Mouse (Mus musculus) embryonic facial prominence, embryonic 12.5 days (tissue): ENCODE results near the gene Rxrb. TPM values are rescaled to one million over a fixed set of nuclear protein-coding genes. Genes with fewer than 3 reads are reported as not detected.

ENCODE experiments used
- ATAC-seq: fragments of 200-750 bp; cut with Nextera tagmentation; 2 replicates; pipeline ENCODE4 v1.8.0; 2017; ENCODE audit not compliant: insufficient number of reproducible peaks, insufficient read depth, low FRiP score, low TSS enrichment
- H3K27ac ChIP-seq: fragments of 300-500 bp; sonication (generic); 2 replicates; pipeline ENCODE4 v1.5.1; 2016; ENCODE audit warnings: mild to moderate bottlenecking
- H3K27me3 ChIP-seq: fragments of 300-500 bp; sonication (generic); 2 replicates; pipeline ENCODE4 v1.6.1; 2016; ENCODE audit warnings: mild to moderate bottlenecking, moderate library complexity
- H3K36me3 ChIP-seq: fragments of 300-500 bp; sonication (generic); 2 replicates; pipeline ENCODE4 v1.6.1; 2016; ENCODE audit warnings: mild to moderate bottlenecking
- H3K4me1 ChIP-seq: fragments of 300-500 bp; sonication (generic); 2 replicates; pipeline ENCODE4 v1.6.1; 2016
- H3K4me2 ChIP-seq: fragments of 300-500 bp; sonication (generic); replicated peaks from 2 replicates; pipeline ENCODE4 v1.6.1; 2016; ENCODE audit warnings: mild to moderate bottlenecking, moderate library complexity
- H3K4me3 ChIP-seq: fragments of 300-500 bp; sonication (generic); 2 replicates; pipeline ENCODE4 v1.5.1; 2016; ENCODE audit warnings: mild to moderate bottlenecking
- H3K9ac ChIP-seq: fragments of 300-500 bp; sonication (generic); 2 replicates; pipeline ENCODE4 v1.6.1; 2016; ENCODE audit warnings: mild to moderate bottlenecking, moderate library complexity
- H3K9me3 ChIP-seq: fragments of 300-500 bp; sonication (generic); 2 replicates; pipeline ENCODE4 v1.6.1; 2016; ENCODE audit warnings: mild to moderate bottlenecking, moderate library complexity
- WGBS: fragments of 180-500 bp; shearing (Covaris S2); methylation state at CpG from one replicate; pipeline ENCODE4 v1.1.7; 2016; 5-methylcytosine and 5-hydroxymethylcytosine counted together
- microRNA counts: library from miRNA; unstranded; fragments of <30 nt; microRNA quantifications from one replicate; lab custom pipeline; 2017
- microRNA-seq: library from miRNA; unstranded; fragments of <30 nt; microRNA quantifications from one replicate; pipeline ENCODE4, GENCODE M21; 2017
- polyA plus RNA-seq: library from polyadenylated mRNA; unstranded; fragments of >200 nt; fragmentation: Nextera tagmentation; extraction: Ambion mirVana; gene quantifications from 2 replicates; pipeline ENCODE4 v1.2.1, GENCODE M21; 2016

Gene Rxrb
- polyA plus RNA-seq, 1 experiment from 2014 or later, result 72.6 TPM

DNA sequence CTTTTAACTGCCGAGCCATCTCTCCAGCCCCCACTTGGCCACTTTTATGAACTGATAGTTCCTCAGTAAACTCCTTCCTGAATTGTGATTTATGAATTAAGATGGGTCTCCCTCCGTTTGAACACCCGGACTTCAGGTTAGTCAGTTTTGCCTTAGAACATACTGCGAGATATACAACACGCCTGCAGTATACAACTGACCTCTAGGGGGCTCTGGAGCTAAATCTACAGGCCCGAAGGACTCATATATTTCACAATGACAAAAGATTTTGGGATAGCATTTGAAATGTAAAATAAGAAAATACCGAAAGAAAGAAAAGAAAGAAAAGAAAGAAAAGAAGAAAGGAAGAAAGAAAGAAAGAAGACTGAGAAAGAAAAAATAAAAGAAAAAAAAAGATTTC, 43.7 kb downstream of the Rxrb start:
- H3K27me3 ChIP-seq, result peaks cover 19% of the 10 kb centered on the region
- no peak overlapping the region for H3K4me3 ChIP-seq
- 43% methylated on average over 7 of the region's 7 CpGs for WGBS
- no peak overlapping the region for H3K4me2 ChIP-seq
- no peak overlapping the region for H3K9ac ChIP-seq
- no peaks in the 10 kb centered on the region for H3K4me1 ChIP-seq
- H3K9me3 ChIP-seq, result no peaks in the 10 kb centered on the region
- no peak for ATAC-seq
- no peak overlapping the region for H3K27ac ChIP-seq
- no peaks in the 10 kb centered on the region for H3K36me3 ChIP-seq

DNA sequence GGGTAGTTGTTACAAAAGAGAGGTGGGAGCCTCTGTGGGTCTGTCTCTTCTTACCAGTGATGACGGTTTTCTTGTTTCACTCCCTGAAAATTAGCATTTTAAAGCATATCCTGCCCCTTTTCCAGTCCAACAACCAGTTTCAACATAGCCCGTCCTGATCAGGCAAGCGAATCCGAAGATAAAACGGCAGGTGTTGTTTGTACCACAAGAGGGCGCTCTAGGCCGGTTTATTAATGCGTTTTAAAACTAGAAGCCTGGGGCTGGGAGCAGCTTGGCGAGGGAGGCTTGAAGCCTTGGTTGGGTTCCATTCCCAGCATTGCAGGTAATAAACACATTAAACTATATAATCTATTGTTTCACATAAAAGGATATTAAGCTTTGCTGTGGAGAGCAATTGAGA, 45.9 kb downstream of the Rxrb start:
- H3K9ac ChIP-seq, result no peak overlapping the region
- no peaks in the 10 kb centered on the region for H3K9me3 ChIP-seq
- no peak for ATAC-seq
- H3K4me1 ChIP-seq, result no peaks in the 10 kb centered on the region
- 1% methylated on average over 9 of the region's 9 CpGs for WGBS
- no peaks in the 10 kb centered on the region for H3K36me3 ChIP-seq
- no peak overlapping the region for H3K27ac ChIP-seq
- H3K4me2 ChIP-seq, result no peak overlapping the region
- no peak overlapping the region for H3K4me3 ChIP-seq
- H3K27me3 ChIP-seq, result peaks cover 19% of the 10 kb centered on the region

DNA sequence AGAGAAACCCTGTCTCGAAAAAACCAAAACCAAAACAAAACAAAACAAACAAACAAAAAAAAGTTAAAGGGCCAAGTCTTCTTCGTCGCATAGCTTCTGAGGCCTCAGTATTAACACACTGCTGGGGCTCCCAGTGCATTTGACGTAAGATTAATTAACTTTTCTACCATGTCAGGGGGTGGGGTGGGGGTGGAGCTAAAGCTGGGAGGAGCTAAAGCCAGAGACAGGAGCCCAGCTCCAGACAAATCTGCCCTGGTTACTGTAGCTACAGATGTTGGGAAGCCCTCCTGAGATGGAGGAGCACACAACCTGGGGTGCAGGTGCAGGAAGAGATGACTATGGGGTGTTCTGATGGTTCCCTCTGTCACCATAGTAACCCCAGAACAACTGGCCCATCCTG, 46.5 kb downstream of the Rxrb start:
- WGBS, result 69% methylated on average over 4 of the region's 4 CpGs
- Histone ChIP-seq H3K4me1 (0 out of 2 replicates have a peak, but pooled peaks cover 4% of the 10 kb centered on the region), H3K9ac (no peak overlapping the region), H3K27me3 (peaks cover 19% of the 10 kb centered on the region), H3K9me3 (no peaks in the 10 kb centered on the region), H3K4me2 (no peak overlapping the region), H3K36me3 (no peaks in the 10 kb centered on the region), H3K27ac (no peak overlapping the region), H3K4me3 (no peak overlapping the region)
- ATAC-seq, result no peak

DNA sequence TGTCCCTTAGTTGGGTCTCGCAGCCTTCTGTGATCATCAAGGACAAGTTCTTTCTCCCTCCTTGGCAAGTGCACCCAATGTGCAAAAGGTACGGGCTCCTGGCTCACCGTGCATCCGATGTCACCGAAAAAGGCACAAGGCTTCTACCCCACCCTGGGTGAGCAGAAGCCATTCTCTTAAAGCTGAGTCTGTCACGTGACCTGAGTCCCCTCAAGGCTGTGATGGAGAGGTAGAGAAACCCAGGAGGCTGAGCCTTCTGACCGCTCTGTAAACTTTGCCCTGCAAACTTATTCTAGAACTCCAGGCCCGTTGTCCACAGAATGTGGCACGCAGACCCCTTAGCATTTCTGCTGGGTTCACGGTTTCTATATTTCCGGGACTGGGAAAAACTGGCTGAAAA, 47.4 kb downstream of the Rxrb start:
- Histone ChIP-seq H3K4me1 (0 out of 2 replicates have a peak, but pooled peaks cover 6% of the 10 kb centered on the region), H3K36me3 (no peaks in the 10 kb centered on the region), H3K9ac (no peak overlapping the region), H3K9me3 (no peaks in the 10 kb centered on the region), H3K27me3 (peaks cover 19% of the 10 kb centered on the region), H3K4me2 (no peak overlapping the region), H3K27ac (no peak overlapping the region), H3K4me3 (no peak overlapping the region)
- ATAC-seq, result no peak
- 87% methylated on average over 11 of the region's 11 CpGs for whole genome bisulfite sequencing

DNA sequence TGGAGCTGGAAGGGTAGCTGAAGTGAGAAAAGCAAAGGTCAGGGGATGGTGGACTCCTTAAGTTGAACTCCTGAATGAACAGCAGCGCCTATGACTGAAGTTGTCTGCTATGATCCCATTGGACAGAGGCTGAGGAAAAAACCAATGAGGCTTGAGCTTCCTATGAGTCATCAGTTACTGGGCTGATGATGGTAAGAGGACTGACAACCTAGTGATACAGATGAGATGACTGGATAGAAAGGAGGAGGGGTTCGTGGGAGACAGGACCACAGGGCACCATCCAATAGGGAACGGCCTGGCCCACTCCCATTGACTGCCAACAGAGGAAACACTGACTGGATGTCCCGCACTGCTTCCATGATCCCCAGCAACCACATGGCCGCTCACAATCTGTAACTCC, 48.0 kb downstream of the Rxrb start:
- peak; percentile 81 for ATAC-seq
- 14% methylated on average over 5 of the region's 5 CpGs for WGBS

DNA sequence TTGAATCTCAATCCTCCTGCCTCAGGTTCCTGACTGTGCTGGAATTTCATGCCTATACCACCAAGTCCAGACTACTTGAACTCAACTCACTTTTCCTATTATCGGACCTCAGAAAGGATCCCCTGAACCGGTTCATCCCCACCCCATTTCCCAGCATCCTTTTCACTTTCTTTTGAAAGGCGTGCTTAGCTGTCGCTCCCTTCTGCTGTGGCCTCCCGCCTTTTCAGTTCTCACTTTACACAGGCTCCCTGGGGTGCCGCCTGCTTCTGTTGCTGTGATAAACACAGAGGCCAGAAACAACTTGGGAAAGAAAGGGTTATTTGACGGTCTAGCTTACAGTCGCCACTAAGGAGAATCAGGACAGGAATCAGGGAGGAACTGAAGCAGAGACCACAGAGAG, 51.5 kb downstream of the Rxrb start:
- Histone ChIP-seq H3K9me3 (no peaks in the 10 kb centered on the region), H3K9ac (0 out of 2 replicates have a peak overlapping the region, but pooled peaks have one; percentile 30), H3K36me3 (no peaks in the 10 kb centered on the region), H3K4me3 (no peak overlapping the region), H3K27ac (no peak overlapping the region), H3K27me3 (no peaks in the 10 kb centered on the region), H3K4me1 (0 out of 2 replicates have a peak, but pooled peaks cover 6% of the 10 kb centered on the region), H3K4me2 (no peak overlapping the region)
- ATAC-seq, result no peak
- WGBS, result 8% methylated on average over 8 of the region's 8 CpGs

More for the DNA sequence above, 48.0 kb downstream of the Rxrb start:
- no peaks in the 10 kb centered on the region for H3K9me3 ChIP-seq
- H3K27me3 ChIP-seq, result peaks cover 19% of the 10 kb centered on the region
- 0 out of 2 replicates have a peak, but pooled peaks cover 6% of the 10 kb centered on the region for H3K4me1 ChIP-seq
- no peak overlapping the region for H3K9ac ChIP-seq
- no peaks in the 10 kb centered on the region for H3K36me3 ChIP-seq
- H3K4me3 ChIP-seq, result no peak overlapping the region
- H3K27ac ChIP-seq, result no peak overlapping the region
- H3K4me2 ChIP-seq, result no peak overlapping the region

DNA sequence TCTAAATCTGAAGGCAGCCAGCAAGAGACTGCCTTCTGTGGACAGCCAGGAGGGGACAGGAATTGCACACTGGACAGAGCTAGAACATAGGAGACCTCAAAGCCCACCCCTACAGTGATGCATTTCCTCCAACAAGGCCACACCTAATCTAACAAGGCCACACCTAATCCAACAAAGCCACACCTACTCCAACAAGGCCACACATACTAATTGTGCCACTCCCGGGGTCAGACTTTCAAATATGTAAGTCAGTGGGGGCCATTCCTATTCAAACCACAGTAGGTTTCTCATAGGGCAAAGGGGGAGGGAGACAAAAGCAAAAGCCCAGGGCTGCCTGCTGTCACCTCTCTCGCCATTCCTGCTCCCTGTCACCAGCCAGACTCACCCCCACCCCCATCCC, 55.8 kb downstream of the Rxrb start:
- Histone ChIP-seq H3K4me1 (0 out of 2 replicates have a peak, but pooled peaks cover 6% of the 10 kb centered on the region), H3K36me3 (no peaks in the 10 kb centered on the region), H3K4me3 (no peak overlapping the region), H3K9me3 (no peaks in the 10 kb centered on the region), H3K27ac (no peak overlapping the region), H3K4me2 (no peak overlapping the region), H3K9ac (no peak overlapping the region), H3K27me3 (no peaks in the 10 kb centered on the region; the same call in 1 of the 2 replicates)
- no peak for ATAC-seq
- WGBS, result 47% methylated on average over 2 of the region's 2 CpGs

MicroRNAs within 50 kb of the gene (microRNA counts, 519-probe panel; counts per million panel counts)
- 460 counts per million, percentile 65 among the panel's probes with 10 or more counts for microRNA mmu-miR-219 (lab: Ali Mortazavi, UCI)

Small RNA genes lying within 50 kb of the gene (microRNA-seq; reads per million reads assigned to microRNA genes)
- 0.73 reads per million for gene Mir219a-1
- not detected for gene Mir219c

Other genes with a start within 250 kb of the Rxrb start
- 44.2 and 45.6 TPM in 2 replicates for gene Angptl4, start 250.0 kb upstream of the Rxrb start, polyA plus RNA-seq
- gene Kank3, start 221.3 kb upstream of the Rxrb start, polyA plus RNA-seq, result 32.4 and 35.4 TPM in 2 replicates
- gene Rps28, start 207.2 kb upstream of the Rxrb start, polyA plus RNA-seq, result 875 and 894 TPM in 2 replicates
- gene Ndufa7, start 207.2 kb upstream of the Rxrb start, polyA plus RNA-seq, result 421 and 479 TPM in 2 replicates
- 70.4 and 74.3 TPM in 2 replicates for gene Cd320, start 188.7 kb upstream of the Rxrb start, polyA plus RNA-seq
- gene Gm7029, start 158.0 kb upstream of the Rxrb start, polyA plus RNA-seq, result not detected in 2 replicates
- 4.9 and 6.4 TPM in 2 replicates for gene Kifc1, start 141.2 kb upstream of the Rxrb start, polyA plus RNA-seq
- 0.35 and 0.38 TPM in 2 replicates for gene Platr17, start 126.7 kb upstream of the Rxrb start, polyA plus RNA-seq
- 70.1 and 72.8 TPM in 2 replicates for gene Daxx, start 122.4 kb upstream of the Rxrb start, polyA plus RNA-seq
- 20.0 and 25.0 TPM in 2 replicates for gene Tapbp, start 115.9 kb upstream of the Rxrb start, polyA plus RNA-seq
- 21.6 and 21.9 TPM in 2 replicates for gene Zbtb22, start 115.9 kb upstream of the Rxrb start, polyA plus RNA-seq
- 60.9 and 64.8 TPM in 2 replicates for gene Rgl2, start 102.3 kb upstream of the Rxrb start, polyA plus RNA-seq
- gene Pfdn6, start 91.5 kb upstream of the Rxrb start, polyA plus RNA-seq, result 184 and 192 TPM in 2 replicates
- gene Wdr46, start 91.2 kb upstream of the Rxrb start, polyA plus RNA-seq, result 44.9 and 49.6 TPM in 2 replicates
- gene B3galt4, start 80.3 kb upstream of the Rxrb start, polyA plus RNA-seq, result 5.5 and 6.3 TPM in 2 replicates
- 55.2 and 55.9 TPM in 2 replicates for gene Vps52, start 76.0 kb upstream of the Rxrb start, polyA plus RNA-seq
- 1,303 and 1,336 TPM in 2 replicates for gene Rps18, start 75.8 kb upstream of the Rxrb start, polyA plus RNA-seq
- gene H2-K1, start 31.5 kb upstream of the Rxrb start, polyA plus RNA-seq, result 7.2 and 8.0 TPM in 2 replicates
- gene Ring1, start 7.1 kb upstream of the Rxrb start, polyA plus RNA-seq, result 27.2 and 29.7 TPM in 2 replicates
- gene H2-Ke6, start 3.8 kb upstream of the Rxrb start, polyA plus RNA-seq, result 52.2 and 59.5 TPM in 2 replicates
- gene Slc39a7, start 130 bp upstream of the Rxrb start, polyA plus RNA-seq, result 191 and 193 TPM in 2 replicates
- 7.2 and 14.8 TPM in 2 replicates for gene Col11a2, start 7.6 kb downstream of the Rxrb start, polyA plus RNA-seq
- gene H2-Oa, start 60.5 kb downstream of the Rxrb start, polyA plus RNA-seq, result 0.43 and 0.48 TPM in 2 replicates
- gene H2-DMa, start 87.7 kb downstream of the Rxrb start, polyA plus RNA-seq, result 12.3 and 16.7 TPM in 2 replicates
- 119 and 131 TPM in 2 replicates for gene Brd2, start 90.8 kb downstream of the Rxrb start, polyA plus RNA-seq
- 0.19 and 0.42 TPM in 2 replicates for gene H2-DMb2, start 111.5 kb downstream of the Rxrb start, polyA plus RNA-seq
- gene H2-DMb1, start 121.3 kb downstream of the Rxrb start, polyA plus RNA-seq, result 2.0 and 2.4 TPM in 2 replicates
- gene Tap1, start 155.7 kb downstream of the Rxrb start, polyA plus RNA-seq, result 4.7 TPM in 2 replicates
- 1.8 and 2.0 TPM in 2 replicates for gene Psmb9, start 156.0 kb downstream of the Rxrb start, polyA plus RNA-seq
- 2.1 and 3.5 TPM in 2 replicates for gene Psmb8, start 165.9 kb downstream of the Rxrb start, polyA plus RNA-seq
- gene Tap2, start 171.7 kb downstream of the Rxrb start, polyA plus RNA-seq, result 1.3 and 2.3 TPM in 2 replicates
- gene H2-Ob, start 207.1 kb downstream of the Rxrb start, polyA plus RNA-seq, result not detected in 2 replicates
- gene H2-Ab1, start 225.9 kb downstream of the Rxrb start, polyA plus RNA-seq, result 2.9 and 3.4 TPM in 2 replicates